ENCODE assay signal across 17 mouse cellular contexts in the genomic region with DNA sequence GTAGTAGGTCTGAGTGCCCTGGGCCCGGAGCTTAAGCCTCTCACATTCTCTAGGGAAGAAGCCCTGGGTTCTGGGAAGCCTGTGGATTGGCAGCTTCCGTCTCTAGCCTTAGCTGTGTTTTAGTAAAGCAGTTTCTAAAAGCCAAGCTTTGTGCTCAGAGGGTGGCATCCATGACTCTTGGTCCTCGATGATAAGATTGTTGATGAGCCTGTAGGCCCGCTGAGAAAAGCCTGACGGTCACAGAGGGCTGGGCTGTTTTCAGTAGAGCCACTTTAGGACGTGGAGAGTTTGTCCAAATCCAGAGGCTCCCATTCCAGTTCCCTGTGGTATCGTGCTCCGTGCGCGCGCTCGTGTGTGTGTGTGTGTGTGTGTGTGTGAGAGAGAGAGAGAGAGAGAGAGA. TPM values are rescaled to one million over a fixed set of nuclear protein-coding genes. Genes with fewer than 3 reads are reported as not detected.
DNase-seq lines count a peak whose midpoint lies in the region; ATAC-seq and TF ChIP-seq lines count a peak whose summit lies in the region.
"Had no signal": no experiment of that assay in that cellular context is flagged by ENCODE, and none has a peak within 500 bp of the region (broad histone marks: within the 10 kb centered on the region; RNA-seq: fewer than 3 reads in every experiment).

No protein-coding gene starts in this region.

- H3K4me1 ChIP-seq in heart, adult 2 months (ENCODE audit: control insufficient read depth, insufficient read depth, low read length), result peaks cover 19% of the 10 kb centered on the region
- H3K4me1 ChIP-seq in midbrain, embryonic 15.5 days, result peaks cover 44% of the 10 kb centered on the region
- H3K4me1 ChIP-seq in midbrain, embryonic 13.5 days (replicated peaks), result peaks cover 68% of the 10 kb centered on the region
- H3K4me1 ChIP-seq in liver, postnatal 0 days (ENCODE audit: insufficient read depth), result peaks cover 46% of the 10 kb centered on the region
- H3K4me1 ChIP-seq in forebrain, embryonic 15.5 days, result peaks cover 28% of the 10 kb centered on the region

- no peaks in the 10 kb centered on the region for H3K27me3 ChIP-seq in heart, adult 2 months (ENCODE audit: control insufficient read depth, insufficient read depth, low read length)
- H3K27me3 ChIP-seq in midbrain, embryonic 15.5 days (replicated peaks), result no peaks in the 10 kb centered on the region
- 0 out of 2 replicates have a peak, but pooled peaks cover 2% of the 10 kb centered on the region for H3K27me3 ChIP-seq in midbrain, embryonic 13.5 days
- no peaks in the 10 kb centered on the region for H3K27me3 ChIP-seq in liver, postnatal 0 days (ENCODE audit: insufficient read depth, low read length)
- no peaks in the 10 kb centered on the region for H3K27me3 ChIP-seq in forebrain, embryonic 15.5 days
- H3K27me3 ChIP-seq: embryonic facial prominence, embryonic 13.5 days; heart, embryonic 13.5 days; stomach, embryonic 15.5 days had no signal

- TF ChIP-seq CTCF in heart, adult 2 months (IDR thresholded peaks at IDR 0.05), result no peak
- no peak for TF ChIP-seq CTCF in liver, postnatal 0 days (IDR thresholded peaks at IDR 0.05; ENCODE audit: low read depth)

- H3K36me3 ChIP-seq in heart, adult 2 months (ENCODE audit: control insufficient read depth, insufficient read depth, low read length), result no peaks in the 10 kb centered on the region
- no peaks in the 10 kb centered on the region for H3K36me3 ChIP-seq in midbrain, embryonic 15.5 days (replicated peaks)
- H3K36me3 ChIP-seq in midbrain, embryonic 13.5 days, result no peaks in the 10 kb centered on the region
- no peaks in the 10 kb centered on the region for H3K36me3 ChIP-seq in liver, postnatal 0 days (replicated peaks; ENCODE audit: insufficient read depth, low read length)
- no peaks in the 10 kb centered on the region for H3K36me3 ChIP-seq in forebrain, embryonic 15.5 days
- H3K36me3 ChIP-seq: embryonic facial prominence, embryonic 13.5 days; heart, embryonic 13.5 days; stomach, embryonic 15.5 days had no signal

- intact Hi-C loops in heart, adult 2 months (cut with DNase I), result loop anchor here (5.0 kb wide), 1 partner anchor 39 kb away; a partner anchor contains a TSS

- no peak overlapping the region for H3K4me2 ChIP-seq in midbrain, embryonic 15.5 days
- H3K4me2 ChIP-seq in midbrain, embryonic 13.5 days (replicated peaks), result no peak overlapping the region
- H3K4me2 ChIP-seq in liver, postnatal 0 days (ENCODE audit: low read depth, low read length), result no peak overlapping the region
- H3K4me2 ChIP-seq in forebrain, embryonic 15.5 days (replicated peaks), result no peak overlapping the region
- H3K4me2 ChIP-seq: embryonic facial prominence, embryonic 13.5 days; heart, embryonic 13.5 days; stomach, embryonic 15.5 days had no signal

- no peak overlapping the region for H3K4me3 ChIP-seq in heart, adult 2 months
- no peak overlapping the region for H3K4me3 ChIP-seq in midbrain, embryonic 15.5 days
- H3K4me3 ChIP-seq in midbrain, embryonic 13.5 days (replicated peaks), result no peak overlapping the region
- no peak overlapping the region for H3K4me3 ChIP-seq in liver, postnatal 0 days (ENCODE audit: low read depth, low read length)
- no peak overlapping the region for H3K4me3 ChIP-seq in forebrain, embryonic 15.5 days
- H3K4me3 ChIP-seq: embryonic facial prominence, embryonic 13.5 days; heart, embryonic 13.5 days; stomach, embryonic 15.5 days had no signal

- no peak for TF ChIP-seq POLR2A in heart, adult 2 months (IDR thresholded peaks at IDR 0.05; ENCODE audit: insufficient read depth, low read depth, low read length)

- DNase-seq in heart, adult 2 months, result no peak
- DNase-seq in heart, postnatal 4 days, result no peak
- DNase-seq in liver, result peak; percentile 29
- no peak for DNase-seq in liver, postnatal 0 days
- no peak for DNase-seq in ovary, postnatal 10 days (ENCODE audit: low spot score)
- DNase-seq: adrenal gland, postnatal 14 days; cerebellum, adult 9-11 months; kidney, postnatal 25 days; lung, postnatal 10 days; thymus, adult 18-20 months had no signal

- 79% methylated on average over 12 of the region's 12 CpGs for WGBS in heart, adult 2 months
- WGBS in midbrain, embryonic 15.5 days, result 83% methylated on average over 12 of the region's 12 CpGs
- 78% methylated on average over 12 of the region's 12 CpGs for WGBS in midbrain, embryonic 13.5 days
- 71% methylated on average over 12 of the region's 12 CpGs for WGBS in liver, postnatal 0 days (ENCODE audit: insufficient replicate concordance)
- 79% methylated on average over 12 of the region's 12 CpGs for WGBS in forebrain, embryonic 15.5 days

- H3K79me2 ChIP-seq in heart, adult 2 months (replicated peaks; ENCODE audit: control insufficient read depth, insufficient read depth, low read length), result no peaks in the 10 kb centered on the region

- no peak for ATAC-seq in midbrain, embryonic 15.5 days (replicated peaks)
- ATAC-seq in midbrain, embryonic 13.5 days, result no peak
- ATAC-seq in liver, postnatal 0 days, result no peak
- no peak for ATAC-seq in forebrain, embryonic 15.5 days (replicated peaks)
- ATAC-seq: forebrain, embryonic 14.5 days had no signal

- TF ChIP-seq EP300 in heart, adult 2 months (IDR thresholded peaks at IDR 0.05; ENCODE audit: insufficient read depth, low read depth, low read length), result no peak
- no peak for TF ChIP-seq EP300 in liver, postnatal 0 days (IDR thresholded peaks at IDR 0.05; ENCODE audit: low read depth)

- H3K27ac ChIP-seq in heart, adult 2 months, result peak overlapping the region; percentile 43
- H3K27ac ChIP-seq in midbrain, embryonic 15.5 days, result peak overlapping the region; percentile 76; the same call in 1 of the 2 replicates
- H3K27ac ChIP-seq in midbrain, embryonic 13.5 days, result no peak overlapping the region
- peak overlapping the region; percentile 72; the same call in 1 of the 2 replicates for H3K27ac ChIP-seq in liver, postnatal 0 days (ENCODE audit: low read depth)
- no peak overlapping the region for H3K27ac ChIP-seq in forebrain, embryonic 15.5 days (replicated peaks)
- H3K27ac ChIP-seq: embryonic facial prominence, embryonic 13.5 days; heart, embryonic 13.5 days; stomach, embryonic 15.5 days had no signal

- no peak overlapping the region for H3K9ac ChIP-seq in heart, adult 2 months (ENCODE audit: low read depth, low read length)
- no peak overlapping the region for H3K9ac ChIP-seq in midbrain, embryonic 15.5 days
- no peak overlapping the region for H3K9ac ChIP-seq in midbrain, embryonic 13.5 days (replicated peaks)
- H3K9ac ChIP-seq in liver, postnatal 0 days (replicated peaks), result no peak overlapping the region
- no peak overlapping the region for H3K9ac ChIP-seq in forebrain, embryonic 15.5 days (replicated peaks)
- H3K9ac ChIP-seq: embryonic facial prominence, embryonic 13.5 days; heart, embryonic 13.5 days; stomach, embryonic 15.5 days had no signal

- no peaks in the 10 kb centered on the region for H3K9me3 ChIP-seq in midbrain, embryonic 15.5 days
- H3K9me3 ChIP-seq in midbrain, embryonic 13.5 days, result no peaks in the 10 kb centered on the region
- H3K9me3 ChIP-seq in liver, postnatal 0 days (ENCODE audit: low read length), result no peaks in the 10 kb centered on the region
- no peaks in the 10 kb centered on the region for H3K9me3 ChIP-seq in forebrain, embryonic 15.5 days
- H3K9me3 ChIP-seq: embryonic facial prominence, embryonic 13.5 days; heart, embryonic 13.5 days; stomach, embryonic 15.5 days had no signal

RNA-seq across cellular contexts. Expression of a gene that starts 41.6 kb away (rescaled TPM):
- total RNA-seq in heart, adult 2 months (2021), result 1 to 10 TPM; 5.6 to 8.7 TPM
- 5.2 and 5.5 TPM in 2 replicates for polyA plus RNA-seq in heart, adult 2 months (2012; rRNA removed)
- 1 to 10 TPM; 8.2 to 9.1 TPM for total RNA-seq in heart, postnatal 4 days (2021)
- polyA plus RNA-seq in midbrain, embryonic 15.5 days (2015; fragmentation: Nextera tagmentation; extraction: Ambion mirVana), result 16.4 and 16.5 TPM in 2 replicates
- 13.0 and 15.6 TPM in 2 replicates for polyA plus RNA-seq in midbrain, embryonic 13.5 days (2015; fragmentation: Nextera tagmentation; extraction: Ambion mirVana)
- 6.5 and 8.2 TPM in 2 replicates for polyA plus RNA-seq in liver, postnatal 0 days (2015; fragmentation: Nextera tagmentation; extraction: Ambion mirVana)
- polyA plus RNA-seq in forebrain, embryonic 15.5 days (2015; fragmentation: Nextera tagmentation; extraction: Ambion mirVana), result 14.3 and 15.3 TPM in 2 replicates

Comparison
In these comparisons a context has a peak if more than half of its experiments do, and no peak if none do; other contexts are left out.
1. H3K27ac ChIP-seq: peak in heart, adult 2 months (single experiment), midbrain, embryonic 15.5 days (single experiment) and liver, postnatal 0 days (single experiment); none in midbrain, embryonic 13.5 days (single experiment) and forebrain, embryonic 15.5 days (single experiment).